Mouse (Mus musculus) right cerebral cortex, adult 2 months (tissue): ENCODE results near the gene Gm37240.

Experiments
- DNase-seq, 2 experiments: peaks; one replicate each; pipeline ENCODE4 v3.0.0; 2021 to 2022; ENCODE audit warnings: low spot score in 2 of 2

The Gm37240 gene

DNA sequence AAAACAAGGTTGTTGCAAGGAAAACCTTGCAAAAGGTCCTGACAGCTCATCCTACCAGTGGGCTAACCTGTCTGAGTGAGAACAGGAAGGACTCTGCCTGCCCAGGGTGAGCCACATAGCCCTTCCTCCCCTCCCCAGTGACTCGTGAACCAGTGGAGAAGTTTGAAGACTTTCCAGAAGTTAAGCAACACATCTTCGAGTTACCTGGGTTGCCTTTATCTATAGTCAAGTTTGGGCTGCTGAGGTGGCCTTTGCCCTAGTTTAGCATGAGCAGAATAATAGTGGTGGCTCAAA, 252.2 kb downstream of the Gm37240 start:
- DNase-seq = no peak

DNA sequence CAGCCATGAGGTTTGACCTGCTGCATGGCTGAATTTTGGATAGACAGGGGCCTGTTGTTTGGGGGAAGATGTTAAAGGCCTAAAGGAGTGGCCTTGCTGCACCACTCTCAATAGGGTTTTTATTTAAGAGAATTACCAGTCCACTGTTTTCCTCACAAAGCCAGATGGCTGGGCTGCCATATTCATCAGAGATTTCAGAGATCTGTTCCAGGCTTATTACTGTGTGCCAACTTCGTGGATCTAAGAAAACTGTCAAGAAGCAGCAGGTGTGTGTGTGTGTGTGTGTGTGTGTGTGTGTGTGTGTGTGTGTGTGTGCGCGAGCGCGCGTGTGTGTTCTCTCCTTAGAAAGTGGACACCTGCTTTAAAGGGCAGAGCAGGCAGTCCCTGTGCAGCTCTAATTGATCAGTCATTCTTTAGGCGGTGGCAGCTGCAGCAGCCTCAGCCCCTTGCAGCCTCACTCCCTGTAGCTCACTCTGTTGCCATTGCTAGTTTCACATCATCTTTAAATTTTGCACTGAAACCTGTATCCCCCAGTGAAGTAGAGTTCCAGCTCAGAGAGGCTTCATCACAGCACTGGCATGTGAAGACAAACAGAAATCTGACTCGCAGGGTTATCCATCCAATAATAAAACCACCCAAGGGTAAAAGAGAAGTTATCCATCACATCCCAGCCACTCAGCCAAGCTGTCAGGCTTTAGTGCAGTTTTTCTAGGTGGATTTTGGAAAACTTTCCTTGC, 252.8 kb downstream of the Gm37240 start:
- no peak for DNase-seq

DNA sequence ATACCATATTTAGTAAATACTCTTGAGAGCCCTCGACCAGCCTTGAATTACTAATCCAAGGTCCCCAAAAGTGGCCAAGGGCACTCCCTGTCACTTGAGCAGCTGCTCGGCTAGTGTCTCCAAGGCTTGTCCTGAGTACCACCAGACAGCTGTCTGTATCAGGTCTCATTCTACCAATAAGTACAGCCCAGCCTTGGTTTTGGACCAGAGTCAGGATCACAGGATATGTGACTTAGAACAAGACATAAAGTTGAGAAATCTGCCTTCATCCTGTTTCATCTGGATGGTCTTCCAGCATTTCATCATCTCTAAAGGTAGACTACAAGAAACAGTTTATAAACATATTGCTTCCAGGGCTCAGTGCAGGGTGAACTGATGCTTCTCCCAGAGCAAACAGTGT, 253.6 kb downstream of the Gm37240 start:
- DNase-seq = no peak

DNA sequence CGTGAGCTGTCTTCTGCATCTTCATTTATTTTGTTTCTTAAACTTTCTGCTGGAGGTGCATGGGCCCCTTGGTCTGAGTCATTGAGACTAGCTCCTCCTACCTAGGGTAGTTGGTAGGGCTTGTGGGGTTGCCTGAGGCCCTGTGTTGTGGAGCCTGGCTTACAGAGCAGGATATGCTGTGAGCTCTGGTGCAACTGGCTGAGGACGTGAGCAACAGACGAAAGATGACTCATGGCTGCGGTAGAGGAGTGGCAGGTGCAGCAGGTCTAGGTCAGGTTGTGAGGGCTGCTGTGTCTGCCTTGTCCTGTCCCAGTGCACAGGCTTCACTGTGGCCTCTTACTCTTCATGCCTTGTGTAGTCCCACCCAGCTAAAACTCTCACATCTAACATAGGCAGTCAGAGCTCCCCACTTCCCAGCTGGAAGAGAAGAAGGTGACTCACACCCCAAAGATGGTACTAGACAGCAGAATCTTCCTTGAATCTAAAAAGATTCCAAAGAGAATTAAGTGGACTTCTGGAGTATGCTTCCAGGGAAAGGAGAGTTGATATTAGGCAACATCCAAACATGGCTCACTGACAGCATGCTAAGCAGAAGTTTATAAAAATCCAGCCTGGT, 257.3 kb downstream of the Gm37240 start:
- DNase-seq = no peak

DNA sequence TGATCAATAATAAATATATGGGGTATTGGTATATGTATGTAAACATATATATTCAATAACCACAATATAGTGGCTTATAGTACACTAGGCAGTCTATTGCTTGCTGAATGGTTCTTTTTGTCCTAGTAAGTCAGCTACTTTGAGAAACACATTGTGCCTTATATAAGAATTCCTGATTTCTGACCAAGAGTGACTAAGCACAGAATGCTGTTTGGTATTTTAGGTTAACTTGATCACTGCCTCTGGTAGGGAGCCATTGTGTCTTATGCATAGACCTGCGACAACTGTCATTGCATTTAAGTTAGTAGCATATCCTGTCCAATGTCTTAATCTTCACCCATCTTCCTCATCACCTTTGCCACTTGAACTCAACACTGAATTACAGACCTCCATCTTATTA, 267.6 kb downstream of the Gm37240 start:
- no peak for DNase-seq

DNA sequence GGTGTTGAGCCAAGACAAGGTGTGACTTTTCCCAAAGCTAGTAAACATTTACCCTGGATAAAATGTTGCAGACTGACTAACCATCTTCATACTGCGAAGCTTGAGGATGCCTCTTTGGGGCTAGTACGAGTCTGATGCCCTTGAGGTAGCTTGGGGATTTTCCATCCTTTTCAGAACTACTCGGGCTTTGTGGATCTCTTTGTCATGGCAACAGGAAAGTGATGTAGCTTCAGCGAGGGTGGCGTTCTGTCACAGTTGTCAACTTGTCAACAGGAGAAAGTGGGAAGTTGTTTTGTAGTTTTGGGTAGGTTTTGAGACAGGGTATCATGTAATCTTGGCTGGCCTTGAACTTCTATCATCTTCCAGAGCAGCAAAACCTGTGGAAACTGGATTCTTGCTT, 268.0 kb downstream of the Gm37240 start:
- peak in 1 of 2 experiments; percentile 24 for DNase-seq

DNA sequence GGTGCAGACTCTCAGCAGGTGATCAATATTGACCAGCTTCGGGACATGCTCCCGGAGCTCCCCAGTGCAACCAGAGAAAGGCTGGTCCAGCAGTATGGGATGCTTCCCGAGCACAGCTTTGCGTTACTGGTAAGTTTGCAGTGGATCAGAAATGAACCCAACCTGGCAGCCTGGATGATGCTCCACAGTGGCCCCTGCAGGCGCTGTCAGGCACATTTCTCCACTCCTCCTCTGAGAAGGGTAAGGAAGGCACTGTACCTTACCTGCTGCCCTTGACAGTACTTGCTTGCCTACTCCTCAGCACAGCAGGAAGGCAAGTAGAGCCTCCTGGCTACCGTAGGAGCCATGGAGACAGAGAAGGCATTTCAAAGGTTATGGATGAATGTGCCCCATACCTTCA, 268.4 kb downstream of the Gm37240 start:
- DNase-seq = peak in 1 of 2 experiments; percentile 39

DNA sequence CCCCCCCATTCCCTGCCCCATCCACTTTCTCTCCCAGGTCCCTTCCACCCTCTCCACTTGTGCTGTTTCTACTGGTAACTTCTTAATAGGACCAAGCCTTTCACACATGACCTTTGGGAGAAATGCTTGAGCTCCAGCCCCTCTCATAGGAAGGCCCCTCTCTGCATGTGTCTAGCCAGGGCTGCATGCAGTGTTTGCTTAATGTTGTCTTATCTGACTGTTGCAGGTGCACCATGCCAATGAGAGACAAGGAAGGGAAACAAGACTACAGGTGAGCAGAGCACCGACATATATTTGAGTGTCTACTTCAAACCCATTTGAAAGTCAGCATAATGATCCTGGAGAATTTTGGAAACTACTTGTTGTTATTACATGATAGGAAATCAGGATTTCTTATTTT, 270.9 kb downstream of the Gm37240 start:
- no peak for DNase-seq

DNA sequence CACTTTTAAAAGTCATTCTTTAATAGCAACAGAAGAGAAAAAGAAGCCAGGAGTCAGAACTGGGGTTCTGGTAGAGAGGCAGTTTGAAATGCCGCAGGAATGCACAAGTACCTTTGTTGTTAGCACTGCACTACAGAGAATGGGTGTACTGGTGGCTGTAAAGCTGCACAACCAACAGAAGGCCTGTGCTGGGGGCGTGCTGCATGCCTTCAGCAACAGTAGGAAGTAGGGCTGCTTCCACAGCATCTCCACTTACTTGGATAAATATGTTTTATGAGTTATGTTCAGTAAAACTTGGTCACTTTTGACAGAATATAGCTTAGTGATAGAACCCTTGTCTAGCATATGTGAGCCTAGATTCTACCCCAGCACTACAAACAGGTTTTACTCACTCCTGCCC, 279.6 kb downstream of the Gm37240 start:
- no peak for DNase-seq

DNA sequence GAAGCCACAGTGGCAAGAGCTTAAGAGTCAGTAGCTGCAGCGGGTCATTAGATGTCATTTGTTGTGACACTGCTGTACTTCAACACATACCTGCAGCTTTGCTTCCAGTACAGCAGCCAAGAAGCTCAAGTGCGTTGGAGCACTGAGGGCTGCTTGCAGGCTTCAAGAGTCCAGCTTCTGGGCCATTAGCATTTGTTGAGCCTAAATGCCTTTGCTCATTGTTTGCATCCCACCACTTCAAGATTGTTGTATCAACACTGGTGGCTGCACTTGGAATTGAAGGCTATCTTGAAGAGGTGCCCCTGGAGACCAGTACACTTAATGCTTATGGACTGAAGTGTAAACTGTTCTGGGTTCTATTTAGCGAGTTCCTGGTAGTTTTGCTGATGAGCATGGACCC, 280.4 kb downstream of the Gm37240 start:
- DNase-seq = no peak

DNA sequence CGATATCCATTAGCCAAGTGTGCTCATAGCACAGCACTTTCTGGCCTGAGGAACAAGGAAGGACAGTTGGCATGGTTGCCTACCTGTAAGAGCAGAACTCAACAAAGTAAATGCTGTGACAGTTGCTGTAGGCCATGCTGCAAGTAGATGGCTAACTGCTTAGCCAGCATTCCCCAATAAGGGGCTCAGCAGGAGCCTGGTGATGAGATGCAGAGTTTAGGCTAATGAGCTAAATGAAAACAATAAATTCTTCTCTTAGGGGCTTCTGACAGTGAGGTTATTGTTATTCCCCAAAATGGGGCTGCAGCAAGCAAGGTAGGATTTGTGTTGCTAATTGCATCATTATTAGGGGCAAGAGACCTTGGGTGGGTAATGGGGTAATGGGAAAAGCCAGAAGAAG, 283.5 kb downstream of the Gm37240 start:
- no peak for DNase-seq

DNA sequence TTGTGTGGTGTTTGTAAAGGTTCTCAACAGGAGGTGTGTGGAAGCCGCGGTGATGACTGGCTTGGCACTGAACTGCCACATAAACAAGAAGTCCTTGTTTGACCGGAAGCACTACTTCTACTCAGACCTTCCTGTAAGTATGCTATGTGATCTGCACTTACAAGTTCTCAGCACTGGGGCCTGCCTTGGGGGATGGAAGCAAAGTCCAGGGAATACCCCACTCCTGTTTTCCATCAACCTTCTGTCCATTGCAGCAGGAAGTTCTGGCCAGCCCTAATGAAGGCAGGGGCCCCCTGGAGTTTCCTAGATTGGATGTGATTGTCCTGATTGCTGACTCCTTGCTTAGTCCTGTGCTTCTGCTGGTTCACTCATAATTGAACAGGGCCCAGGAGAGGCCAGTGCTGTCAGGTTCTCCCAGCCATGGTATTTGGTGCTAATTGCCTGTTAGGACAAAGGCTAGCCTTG, 285.4 kb downstream of the Gm37240 start:
- no peak for DNase-seq

DNA sequence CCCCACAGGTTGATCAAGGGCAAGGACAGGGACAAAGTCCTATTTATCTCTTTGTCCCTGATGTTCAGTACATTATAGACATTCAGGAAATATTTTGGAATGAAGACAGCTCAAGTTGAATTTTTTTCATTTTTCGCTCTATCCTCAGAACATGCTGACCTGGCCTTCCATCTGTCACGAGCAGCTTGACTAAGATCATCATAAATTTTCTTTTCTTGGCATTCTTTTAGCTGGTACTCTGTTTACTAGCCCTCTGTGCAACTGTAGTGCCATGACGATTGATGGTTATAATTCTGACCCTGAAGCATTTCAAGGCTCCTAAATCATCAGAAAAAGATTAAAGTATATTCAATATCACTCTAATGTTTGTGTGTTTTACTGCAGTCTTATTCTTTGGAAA, 287.8 kb downstream of the Gm37240 start:
- no peak for DNase-seq

DNA sequence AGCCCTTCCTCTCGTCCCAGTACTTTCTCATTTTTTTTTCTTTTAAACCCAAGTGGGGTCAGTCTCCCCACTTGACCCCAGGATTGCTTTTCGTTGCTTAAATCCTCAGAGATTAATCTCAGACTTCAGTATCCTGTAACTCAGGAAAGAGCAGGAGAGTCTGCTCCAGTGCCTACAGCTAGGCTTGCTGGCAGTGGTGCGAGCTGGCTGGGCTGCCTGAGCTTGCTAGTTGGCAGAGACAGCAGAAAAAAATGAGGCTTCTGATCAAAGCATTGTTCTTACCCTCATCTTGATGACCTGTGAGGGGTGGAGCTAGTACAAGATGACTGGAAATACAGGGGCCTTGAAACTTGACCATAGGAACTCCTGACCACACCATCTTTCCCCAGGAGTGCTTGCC, 292.9 kb downstream of the Gm37240 start:
- no peak for DNase-seq

DNA sequence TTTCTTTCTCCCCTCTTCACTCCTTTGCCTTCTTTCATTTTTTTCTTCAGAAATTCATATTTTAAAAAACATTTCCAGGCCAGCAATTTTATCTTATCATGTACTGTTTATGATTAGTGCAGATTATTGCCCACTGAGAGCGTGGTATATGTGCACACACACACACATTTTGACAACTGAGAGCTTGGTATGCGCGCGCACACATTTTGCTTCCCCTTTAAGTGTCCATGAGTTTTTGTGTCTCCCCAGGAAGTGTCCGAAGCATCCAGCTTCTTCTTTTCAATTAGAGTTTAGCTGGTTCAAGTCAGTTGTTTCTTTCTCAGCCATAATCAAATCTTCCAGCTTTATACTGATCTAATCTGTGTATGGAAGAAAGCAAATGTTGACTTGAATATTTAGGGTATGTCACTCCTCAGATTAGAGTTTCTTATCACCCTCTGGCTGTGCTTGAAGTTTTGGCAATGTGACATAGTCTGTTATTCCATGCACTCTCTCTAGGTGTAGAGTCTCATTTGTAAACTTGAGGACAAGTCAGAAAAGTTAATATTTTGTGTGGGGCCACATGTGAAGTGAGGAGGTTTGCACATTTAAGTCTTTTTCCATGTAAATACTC, 294.6 kb downstream of the Gm37240 start:
- no peak for DNase-seq

DNA sequence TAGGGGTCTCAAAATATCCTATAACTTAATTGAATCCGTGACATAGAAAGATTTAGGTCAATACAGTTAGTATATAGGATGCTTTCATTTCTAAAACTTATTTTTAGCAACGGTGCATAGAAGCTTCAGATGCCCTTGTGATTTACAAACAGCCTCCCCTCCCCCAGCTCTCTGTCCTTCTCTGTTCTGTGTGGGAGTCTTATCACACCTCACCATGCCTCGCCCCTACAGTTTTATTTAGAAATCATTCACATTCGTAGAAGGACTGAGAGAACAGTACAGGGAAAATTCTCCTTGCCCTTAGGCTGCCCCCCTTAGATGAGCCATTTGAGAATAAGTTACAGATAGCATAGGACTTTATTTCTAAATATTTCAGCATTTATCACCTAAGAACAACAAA, 295.3 kb downstream of the Gm37240 start:
- no peak for DNase-seq

DNA sequence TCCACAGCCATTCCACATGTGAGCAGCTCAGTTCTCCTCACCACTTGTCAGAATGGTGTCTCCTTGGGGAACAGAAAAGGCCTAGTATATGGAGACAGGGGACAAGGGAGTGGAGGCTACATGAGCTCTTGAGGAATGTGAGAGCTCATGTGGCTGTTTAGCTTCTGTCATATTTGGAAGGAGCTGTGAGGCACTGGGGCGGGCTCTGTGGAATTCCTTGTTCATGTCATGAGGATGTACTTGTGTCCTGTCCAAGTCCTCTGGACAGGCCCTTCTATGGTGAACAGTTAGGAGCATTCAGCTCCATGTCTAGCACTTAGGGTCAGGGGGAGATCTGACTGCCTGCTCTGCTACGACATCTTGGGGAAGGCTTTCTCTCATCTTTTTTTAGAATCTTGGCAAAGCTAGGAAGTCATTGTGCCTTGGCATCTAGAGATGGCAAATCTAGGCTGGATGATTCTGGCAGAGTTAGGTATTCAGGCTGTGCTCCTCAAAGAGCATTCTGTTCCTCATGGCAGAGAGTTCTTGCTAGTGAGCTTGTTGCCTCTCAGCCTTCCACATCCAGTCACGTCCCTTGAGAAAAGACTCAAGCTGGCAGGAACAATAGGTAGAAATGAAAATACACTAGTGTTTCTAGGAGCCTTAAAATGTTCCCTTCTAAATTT, 297.1 kb downstream of the Gm37240 start:
- DNase-seq = no peak

DNA sequence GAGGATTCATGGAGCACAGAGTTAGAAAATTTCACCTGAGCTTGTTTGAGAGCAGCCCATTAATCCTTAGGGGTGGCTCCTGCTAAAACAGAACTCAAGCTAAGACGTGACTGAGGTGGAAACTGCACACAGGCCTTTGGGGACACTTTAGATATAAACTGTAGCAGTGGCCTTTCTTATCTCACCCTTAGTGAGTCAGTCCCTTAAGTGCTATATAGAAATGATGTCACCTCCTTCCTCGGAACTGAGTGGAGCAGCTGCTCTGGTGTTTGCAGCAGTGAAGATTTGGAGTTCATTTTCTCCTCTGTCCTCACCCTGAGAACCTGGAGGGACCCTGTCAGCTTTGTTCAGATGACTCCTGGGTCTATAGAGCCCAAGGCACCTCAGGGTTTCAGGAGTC, 298.6 kb downstream of the Gm37240 start:
- no peak for DNase-seq

DNA sequence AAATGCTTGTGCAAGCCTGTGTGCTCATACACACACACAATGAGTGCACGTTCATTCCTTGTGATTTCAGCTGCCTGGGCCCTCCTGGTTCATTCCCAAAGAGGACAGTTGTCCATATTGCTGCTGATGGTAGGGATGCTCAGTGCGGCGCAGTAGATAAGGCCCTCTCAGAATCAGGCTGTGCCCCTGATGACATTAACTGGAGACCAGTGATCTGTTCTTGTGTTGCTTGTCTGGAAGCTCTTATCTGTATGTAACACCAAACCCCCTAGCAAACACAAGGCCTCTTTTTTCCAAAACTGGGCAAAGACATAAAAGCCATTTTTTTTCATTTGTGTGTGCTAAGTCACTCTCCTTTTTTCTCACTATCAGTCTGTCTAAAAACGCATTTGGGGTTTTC, 302.4 kb downstream of the Gm37240 start:
- DNase-seq = no peak

DNA sequence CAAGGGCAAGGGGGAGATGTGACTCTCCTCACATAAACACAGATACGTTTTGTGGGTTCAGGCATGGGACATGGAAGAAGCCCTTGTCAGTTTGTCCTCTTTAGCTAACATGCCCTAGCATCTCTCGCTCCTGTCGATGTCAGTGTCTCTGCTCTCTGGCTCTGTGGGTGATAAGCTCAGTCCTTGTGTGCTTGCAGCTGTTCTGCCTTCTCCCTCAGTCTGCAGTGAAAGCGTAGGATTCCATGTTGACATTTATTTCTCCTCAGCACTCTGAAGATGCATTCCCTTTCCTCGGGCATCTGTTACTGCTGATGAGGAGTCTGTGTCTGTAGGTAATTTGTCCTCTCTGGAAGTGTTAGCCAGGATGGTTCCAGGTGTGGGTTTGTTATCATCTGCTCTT, 304.1 kb downstream of the Gm37240 start:
- no peak for DNase-seq

DNA sequence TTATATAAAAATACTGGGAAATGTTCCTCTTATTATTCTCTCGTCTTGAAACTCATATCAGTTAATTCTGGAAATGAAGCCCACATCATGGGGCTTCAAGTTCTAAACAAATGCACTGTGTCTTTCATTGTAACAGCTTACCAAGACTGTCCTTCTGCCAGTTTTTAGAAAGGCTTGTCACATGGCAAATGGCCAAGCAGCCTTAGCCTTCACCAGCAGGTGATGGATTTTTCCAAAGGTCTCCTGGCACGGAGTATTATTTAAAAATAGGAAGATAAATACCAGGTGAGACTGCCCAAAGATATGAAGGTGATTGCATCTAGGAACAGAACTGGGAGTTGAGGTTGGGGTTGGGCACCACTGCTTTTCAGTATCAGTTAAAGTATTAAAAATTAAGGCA, 304.6 kb downstream of the Gm37240 start:
- no peak for DNase-seq

DNA sequence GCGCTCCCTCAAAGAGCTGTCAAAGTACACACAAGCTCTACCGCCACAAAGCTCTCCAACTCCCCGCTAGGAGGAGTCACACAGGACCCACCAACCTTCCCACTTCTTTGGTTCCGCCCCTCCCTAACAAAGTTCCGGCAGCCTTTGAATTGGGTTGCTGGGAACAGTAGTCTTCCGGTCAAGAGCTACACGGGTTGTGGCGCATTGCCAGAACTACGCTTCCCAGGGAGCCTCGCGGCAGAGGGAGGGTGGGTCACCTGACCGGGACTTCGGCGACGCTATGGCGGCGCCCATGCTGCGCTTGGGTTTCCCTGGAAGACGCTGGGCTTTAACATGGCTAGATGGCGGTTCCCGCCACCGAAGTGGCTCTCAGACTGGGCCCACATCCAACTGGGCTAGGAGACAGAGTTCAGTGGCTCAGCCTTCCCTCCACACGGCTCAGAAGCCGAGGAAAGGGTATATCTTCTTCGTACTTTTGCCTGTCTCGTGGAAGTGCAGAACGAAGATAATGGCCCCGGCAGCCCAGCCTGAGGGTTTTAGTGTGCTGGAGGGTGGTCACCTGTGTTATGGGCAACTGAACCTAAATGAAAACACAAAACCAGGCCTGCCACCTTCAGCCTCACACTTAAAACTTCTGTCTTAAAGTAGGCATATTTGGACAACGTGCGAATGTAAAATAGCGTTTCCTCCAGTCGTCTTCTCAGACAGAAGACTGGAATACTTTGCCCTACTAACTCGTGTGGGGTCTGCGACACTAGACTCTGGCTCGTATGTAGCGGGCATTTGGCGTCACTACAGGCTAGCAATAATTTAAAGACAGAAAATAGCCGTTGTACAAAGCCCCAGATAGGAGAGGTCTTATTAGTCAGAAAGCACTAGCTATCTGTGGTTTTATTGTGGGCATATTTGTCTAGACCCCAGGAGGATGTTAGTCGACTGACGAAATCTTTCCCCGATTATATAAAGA, 313.2 kb downstream of the Gm37240 start, which contains the start of gene Gatb:
TSS of gene Gatb (plus strand) at position 256 of the 967 bp plus-strand sequence.
- DNase-seq = peak; percentile 99
